Mouse (Mus musculus) heart, postnatal 0 days (tissue): ENCODE results near the gene Plpp7.

Source experiments
- CTCF ChIP-seq: IDR thresholded peaks from 2 replicates; pipeline ENCODE4 v1.5.1; 2016; ENCODE audit warnings: antibody characterized with exemption, control low read depth, low read depth
- EP300 ChIP-seq: IDR thresholded peaks from 2 replicates; pipeline ENCODE4 v1.6.1; 2016; ENCODE audit warnings: antibody characterized with exemption, low read depth

- TF ChIP-seq EP300 (no peak), CTCF (no peak)
These were observed 24.7 kb downstream of the Plpp7 start for GRCm38 (mm10) chr2:32119802-32120750.
